Mouse (Mus musculus) C2C12 (cell line): ENCODE measurements around the gene Stx16.

Source experiments
- CTCF ChIP-seq: IDR thresholded peaks from one replicate; pipeline ENCODE4 v1.5.1; 2011; ENCODE audit not compliant: control insufficient read depth, insufficient read depth, insufficient read length
- MYOD1 ChIP-seq: IDR thresholded peaks from one replicate; pipeline ENCODE4 v1.6.1; 2011; ENCODE audit warnings: low read depth; ENCODE audit not compliant: control insufficient read depth, insufficient read length
- MYOG ChIP-seq: IDR thresholded peaks from one replicate; pipeline ENCODE4 v1.6.1; 2011; ENCODE audit not compliant: control insufficient read depth, insufficient read length; ENCODE audit errors: extremely low read depth
- USF1 ChIP-seq: IDR thresholded peaks from one replicate; pipeline ENCODE4 v1.6.1; 2011; ENCODE audit warnings: low read depth, mild to moderate bottlenecking, control low read depth, moderate library complexity

DNA sequence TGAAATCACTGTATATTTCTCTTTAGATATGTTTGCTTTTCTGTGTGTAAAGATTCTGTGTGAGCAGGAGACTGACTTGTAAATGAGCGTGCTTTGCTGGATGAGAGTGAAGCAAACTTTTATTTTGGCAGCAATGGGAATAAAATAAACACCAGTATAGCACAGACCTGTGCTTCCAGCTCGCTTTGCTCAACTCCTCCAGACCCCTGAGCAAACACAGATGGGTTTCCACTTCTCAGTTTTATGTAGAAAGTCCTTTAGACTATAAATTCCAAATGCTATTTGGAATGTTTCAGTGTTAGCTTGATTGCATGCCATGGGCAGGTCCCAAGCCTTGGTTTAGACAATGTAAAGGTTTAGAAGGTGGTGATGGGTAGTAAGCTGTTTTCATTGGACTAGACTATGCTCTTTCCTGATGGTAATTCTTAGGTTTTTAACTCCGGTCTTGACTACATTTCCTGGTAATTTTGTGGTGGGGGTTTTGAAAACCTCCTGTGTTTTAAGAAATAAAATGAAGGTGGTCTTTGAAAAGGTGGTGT lies 6.3 kb downstream of the Stx16 start:
- TF ChIP-seq CTCF (no peak), MYOG (no peak), USF1 (no peak), MYOD1 (no peak)
